Mouse (Mus musculus): ENCODE data around the gene Man1c1. TPM values are rescaled to one million over a fixed set of nuclear protein-coding genes. Genes with fewer than 3 reads are reported as not detected.
A peak's percentile ranks its signal among the peaks of the same experiment; 100 is the strongest.

The Man1c1 gene
- polyA plus RNA-seq, 2 experiments: 5.1 to 9.1 TPM

DNA sequence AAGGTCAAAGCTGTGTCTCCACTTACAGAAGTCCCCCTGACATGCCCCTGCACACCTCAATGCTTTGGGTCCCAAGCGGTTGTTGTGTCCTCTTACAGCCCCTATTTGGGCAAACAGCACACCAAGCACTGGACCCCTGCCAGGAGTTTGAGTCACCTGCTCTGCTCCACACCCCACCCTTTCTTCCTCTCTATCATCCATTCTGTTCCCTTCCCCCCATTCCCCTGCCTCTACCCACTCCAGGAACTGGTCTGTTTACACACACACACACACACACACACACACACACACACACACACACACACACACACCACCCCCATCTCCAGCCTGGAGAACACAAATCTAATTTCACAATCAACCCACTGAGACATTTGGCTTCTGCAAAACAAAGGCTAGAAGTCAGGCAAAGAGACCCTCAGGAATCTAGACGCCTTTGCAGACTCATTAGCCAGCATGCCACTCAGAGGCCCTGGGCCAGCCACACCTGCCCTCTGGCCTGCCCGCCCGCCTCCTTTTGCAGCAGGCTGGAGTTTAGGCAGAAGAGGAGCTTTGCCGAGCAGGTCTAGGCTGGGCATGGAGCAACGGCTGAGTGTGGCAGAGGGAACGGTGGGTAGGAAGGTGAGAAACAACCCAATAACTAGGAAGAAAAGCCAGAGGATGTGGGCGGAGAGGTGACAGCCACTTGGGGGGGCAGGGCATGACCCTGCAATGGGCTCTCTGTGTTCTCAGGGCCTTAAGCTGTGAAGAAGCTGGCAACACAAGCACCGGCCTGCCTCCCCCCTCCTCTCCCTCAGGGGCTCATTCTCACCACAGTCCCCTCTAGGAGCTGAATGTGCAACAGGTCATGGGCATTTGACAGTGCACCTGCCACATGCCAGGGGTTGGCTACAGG is 157.0 kb downstream of the Man1c1 start:
- peaks cover 83% of the 10 kb centered on the region for H3K36me3 ChIP-seq (ENCODE audit: control insufficient read depth, insufficient read depth, low read length)

DNA sequence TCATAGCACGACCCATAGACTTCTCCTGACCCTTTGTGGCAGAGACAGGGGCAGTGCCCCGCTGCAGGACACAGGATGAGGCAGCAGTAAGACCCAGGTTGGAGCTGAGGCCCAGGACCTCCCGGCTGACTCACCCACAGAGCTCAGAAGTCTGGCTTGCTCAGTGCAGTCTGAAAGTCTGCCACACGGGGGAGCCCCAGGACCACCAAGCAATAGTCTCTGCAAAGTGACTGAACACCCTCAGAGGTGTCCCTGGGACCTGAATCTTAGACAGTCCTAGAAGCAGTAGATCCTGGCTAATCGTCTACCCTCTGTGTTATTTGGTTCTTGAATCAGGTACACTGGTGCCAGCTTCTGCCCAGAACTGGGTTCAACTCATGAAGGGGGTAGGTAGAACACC is 160.8 kb downstream of the Man1c1 start:
- H3K9ac ChIP-seq (ENCODE audit: low read depth, low read length, severe bottlenecking): no peak overlapping the region
- peak; percentile 89 for DNase-seq (ENCODE audit: low spot score)
- no peak overlapping the region for H3K4me3 ChIP-seq (replicated peaks; ENCODE audit: low read length)
- TF ChIP-seq POLR2A (IDR thresholded peaks at IDR 0.05; ENCODE audit: borderline replicate concordance, extremely low read depth, insufficient read depth, insufficient read length): no peak
- H3K9me3 ChIP-seq (ENCODE audit: control insufficient read depth, low read length): no peaks in the 10 kb centered on the region
- H3K27ac ChIP-seq (replicated peaks; ENCODE audit: low read depth, low read length): no peak overlapping the region
- no peaks in the 10 kb centered on the region for H3K27me3 ChIP-seq (ENCODE audit: control insufficient read depth, insufficient read depth, low read length)
- H3K4me2 ChIP-seq (replicated peaks; ENCODE audit: low read depth, low read length, severe bottlenecking): no peak overlapping the region
- ATAC-seq (ENCODE audit: low FRiP score, low read depth): peak; percentile 74
- WGBS: 4% methylated on average over 5 of the region's 5 CpGs
- H3K4me1 ChIP-seq (ENCODE audit: control insufficient read depth, insufficient read depth, low read length): no peaks in the 10 kb centered on the region
- H3K36me3 ChIP-seq (ENCODE audit: control insufficient read depth, insufficient read depth, low read length): peaks cover 97% of the 10 kb centered on the region

More for the DNA sequence above, 157.0 kb downstream of the Man1c1 start:
- Histone ChIP-seq H3K9ac (ENCODE audit: low read depth, low read length, severe bottlenecking) (no peak overlapping the region), H3K4me3 (replicated peaks; ENCODE audit: low read length) (no peak overlapping the region), H3K27me3 (ENCODE audit: control insufficient read depth, insufficient read depth, low read length) (no peaks in the 10 kb centered on the region), H3K4me1 (ENCODE audit: control insufficient read depth, insufficient read depth, low read length) (peaks cover 4% of the 10 kb centered on the region; the same call in 1 of the 2 replicates), H3K4me2 (replicated peaks; ENCODE audit: low read depth, low read length, severe bottlenecking) (no peak overlapping the region), H3K9me3 (ENCODE audit: control insufficient read depth, low read length) (peaks cover 6% of the 10 kb centered on the region; the same call in 1 of the 2 replicates), H3K27ac (replicated peaks; ENCODE audit: low read depth, low read length) (no peak overlapping the region)
- ATAC-seq (ENCODE audit: low FRiP score, low read depth) (no peak), DNase-seq (ENCODE audit: low spot score) (no peak)
- TF ChIP-seq POLR2A (IDR thresholded peaks at IDR 0.05; ENCODE audit: borderline replicate concordance, extremely low read depth, insufficient read depth, insufficient read length): no peak
- WGBS: 64% methylated on average over 9 of the region's 9 CpGs

DNA sequence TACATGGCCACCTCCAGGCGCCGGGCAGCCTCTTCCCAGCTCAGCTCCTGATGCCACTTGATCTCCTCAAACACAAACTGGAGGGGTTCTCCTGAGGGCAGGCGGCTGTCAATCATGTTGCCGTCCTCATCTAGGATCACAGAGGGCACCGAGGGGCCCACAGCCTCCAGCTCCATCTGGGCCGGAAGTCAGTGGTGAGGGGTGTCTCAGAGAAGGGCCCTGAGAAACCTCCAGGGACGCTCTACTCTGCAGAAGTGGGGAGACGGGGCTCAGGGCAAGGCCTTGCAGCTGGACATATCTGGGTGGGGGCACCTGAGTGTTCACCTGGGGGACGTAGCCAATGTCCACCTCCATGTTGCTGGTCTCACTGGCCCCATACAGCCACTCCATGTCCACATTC is 161.4 kb downstream of the Man1c1 start:
- Histone ChIP-seq H3K4me1 (ENCODE audit: control insufficient read depth, insufficient read depth, low read length) (no peaks in the 10 kb centered on the region), H3K9me3 (ENCODE audit: control insufficient read depth, low read length) (no peaks in the 10 kb centered on the region), H3K27me3 (ENCODE audit: control insufficient read depth, insufficient read depth, low read length) (no peaks in the 10 kb centered on the region), H3K9ac (ENCODE audit: low read depth, low read length, severe bottlenecking) (no peak overlapping the region), H3K27ac (replicated peaks; ENCODE audit: low read depth, low read length) (no peak overlapping the region), H3K4me2 (replicated peaks; ENCODE audit: low read depth, low read length, severe bottlenecking) (no peak overlapping the region), H3K36me3 (ENCODE audit: control insufficient read depth, insufficient read depth, low read length) (peaks cover 93% of the 10 kb centered on the region), H3K4me3 (replicated peaks; ENCODE audit: low read length) (no peak overlapping the region)
- TF ChIP-seq POLR2A (IDR thresholded peaks at IDR 0.05; ENCODE audit: borderline replicate concordance, extremely low read depth, insufficient read depth, insufficient read length): no peak
- DNase-seq (ENCODE audit: low spot score): no peak
- 92% methylated on average over 9 of the region's 9 CpGs for WGBS
- no peak for ATAC-seq (ENCODE audit: low FRiP score, low read depth)

DNA sequence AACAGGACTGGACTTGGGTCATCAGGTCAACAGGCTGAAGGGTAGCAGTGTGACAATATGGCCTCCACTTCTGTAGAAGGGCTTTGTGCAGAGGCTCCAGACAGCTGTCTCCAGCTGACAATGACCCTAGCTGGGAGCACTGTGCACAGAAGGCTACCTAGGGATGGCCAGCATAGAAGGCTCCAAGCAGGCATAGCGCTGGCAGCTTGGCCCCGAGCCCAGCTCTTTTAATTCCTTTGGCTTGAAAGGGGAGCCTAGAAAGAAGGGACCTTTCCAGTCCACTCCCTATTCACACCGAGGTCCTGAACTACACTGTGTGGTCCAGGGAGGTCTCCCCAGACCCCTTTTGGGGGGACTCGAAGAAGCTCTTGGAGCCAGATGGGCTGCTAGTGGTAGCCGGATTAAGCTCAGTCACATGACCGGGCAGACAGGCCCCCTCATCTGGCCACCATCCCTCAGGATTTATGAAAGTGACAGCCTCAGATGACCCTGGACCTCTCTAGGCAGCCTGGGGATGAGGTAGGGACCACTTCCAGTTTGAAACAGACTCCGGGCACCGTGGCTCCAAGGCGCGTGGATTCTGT is 165.0 kb downstream of the Man1c1 start:
- TF ChIP-seq POLR2A (IDR thresholded peaks at IDR 0.05; ENCODE audit: borderline replicate concordance, extremely low read depth, insufficient read depth, insufficient read length): no peak
- H3K4me3 ChIP-seq (replicated peaks; ENCODE audit: low read length): no peak overlapping the region
- ATAC-seq (ENCODE audit: low FRiP score, low read depth): no peak
- no peak for DNase-seq (ENCODE audit: low spot score)
- 87% methylated on average over 10 of the region's 10 CpGs for WGBS
- H3K9me3 ChIP-seq (ENCODE audit: control insufficient read depth, low read length): no peaks in the 10 kb centered on the region
- peaks cover 4% of the 10 kb centered on the region for H3K4me1 ChIP-seq (ENCODE audit: control insufficient read depth, insufficient read depth, low read length)
- H3K27ac ChIP-seq (replicated peaks; ENCODE audit: low read depth, low read length): no peak overlapping the region
- no peaks in the 10 kb centered on the region for H3K27me3 ChIP-seq (ENCODE audit: control insufficient read depth, insufficient read depth, low read length)
- no peak overlapping the region for H3K4me2 ChIP-seq (replicated peaks; ENCODE audit: low read depth, low read length, severe bottlenecking)
- H3K9ac ChIP-seq (ENCODE audit: low read depth, low read length, severe bottlenecking): no peak overlapping the region
- peaks cover 57% of the 10 kb centered on the region for H3K36me3 ChIP-seq (ENCODE audit: control insufficient read depth, insufficient read depth, low read length)

DNA sequence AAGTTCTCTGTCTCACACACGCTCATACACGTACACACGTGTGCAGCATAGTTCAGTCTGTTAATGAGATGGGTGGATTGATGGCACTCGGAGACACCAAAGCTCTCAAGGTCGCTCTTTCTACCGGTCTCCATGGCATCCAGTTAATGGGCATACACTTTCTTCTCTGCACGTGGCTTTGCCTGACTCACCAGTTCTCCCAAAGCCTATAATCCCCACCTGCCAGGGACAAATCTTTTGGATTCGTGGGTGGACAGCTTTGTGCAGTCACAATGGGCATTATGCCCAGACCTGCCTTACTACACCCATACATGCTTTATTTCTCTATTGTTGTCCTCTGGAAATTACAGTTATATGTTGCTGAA is 168.3 kb downstream of the Man1c1 start:
- H3K4me1 ChIP-seq (ENCODE audit: control insufficient read depth, insufficient read depth, low read length): peaks cover 12% of the 10 kb centered on the region
- 0 out of 2 replicates have a peak, but pooled peaks have one; percentile 1 for ATAC-seq (ENCODE audit: low FRiP score, low read depth)
- no peaks in the 10 kb centered on the region for H3K9me3 ChIP-seq (ENCODE audit: control insufficient read depth, low read length)
- peaks cover 38% of the 10 kb centered on the region for H3K36me3 ChIP-seq (ENCODE audit: control insufficient read depth, insufficient read depth, low read length)
- TF ChIP-seq POLR2A (IDR thresholded peaks at IDR 0.05; ENCODE audit: borderline replicate concordance, extremely low read depth, insufficient read depth, insufficient read length): no peak
- peak overlapping the region; percentile 92 for H3K4me2 ChIP-seq (replicated peaks; ENCODE audit: low read depth, low read length, severe bottlenecking)
- no peak for DNase-seq (ENCODE audit: low spot score)
- H3K9ac ChIP-seq (ENCODE audit: low read depth, low read length, severe bottlenecking): peak overlapping the region; percentile 83
- peak overlapping the region; percentile 79; the same call in 1 of the 2 replicates for H3K27ac ChIP-seq (replicated peaks; ENCODE audit: low read depth, low read length)
- 8% methylated on average over 8 of the region's 8 CpGs for WGBS
- H3K4me3 ChIP-seq (replicated peaks; ENCODE audit: low read length): peak overlapping the region; percentile 97
- H3K27me3 ChIP-seq (ENCODE audit: control insufficient read depth, insufficient read depth, low read length): no peaks in the 10 kb centered on the region

Data from limb, embryonic 14.5 days (tissue).